Mouse (Mus musculus) urinary bladder, postnatal 36 days (tissue): ENCODE results near the gene Cdhr3.

ENCODE experiments used
- DNase-seq, 2 experiments: peaks; one replicate each; pipeline ENCODE4 v3.0.0; 2022; ENCODE audit warnings: low spot score in 2 of 2, mixed read lengths in 1 of 2

Cdhr3 gene

DNA sequence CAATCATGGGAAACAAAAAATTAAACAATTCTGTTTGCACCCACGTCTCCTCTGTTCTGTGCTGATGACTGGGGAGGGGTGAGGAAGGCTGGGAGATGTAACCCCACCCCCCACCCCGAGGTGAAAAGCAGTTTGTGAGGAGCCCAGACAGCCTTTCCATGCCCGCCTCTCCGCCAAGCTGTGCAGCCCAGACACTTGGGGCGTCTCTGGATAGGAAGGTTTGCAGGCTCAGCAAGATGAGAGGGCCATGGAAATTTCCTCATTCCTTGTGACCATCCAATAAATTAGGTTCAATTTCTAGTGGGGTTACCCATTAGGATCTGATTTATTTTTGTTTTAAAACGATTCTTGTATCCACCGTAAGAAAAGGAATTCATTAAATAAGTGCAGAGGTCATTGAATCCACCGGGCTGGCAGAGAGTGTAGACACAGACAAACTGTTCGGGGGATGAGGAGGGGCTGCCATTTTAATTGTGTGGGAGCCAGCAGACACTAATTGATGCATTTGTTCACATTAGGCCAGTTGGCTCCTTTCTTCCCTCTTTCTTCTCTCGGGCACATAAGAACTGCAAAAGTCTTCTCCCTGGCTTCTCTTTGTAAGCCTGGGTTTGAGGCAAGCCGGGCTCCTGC is 57.5 kb downstream of the Cdhr3 start:
- no peak for DNase-seq

GRCm38 (mm10) chr12:33034343-33035088 is 58.2 kb downstream of the Cdhr3 start:
- DNase-seq, result no peak

- no peak for DNase-seq
Measured at GRCm38 (mm10) chr12:33033221-33033620, 59.5 kb downstream of the Cdhr3 start.

DNA sequence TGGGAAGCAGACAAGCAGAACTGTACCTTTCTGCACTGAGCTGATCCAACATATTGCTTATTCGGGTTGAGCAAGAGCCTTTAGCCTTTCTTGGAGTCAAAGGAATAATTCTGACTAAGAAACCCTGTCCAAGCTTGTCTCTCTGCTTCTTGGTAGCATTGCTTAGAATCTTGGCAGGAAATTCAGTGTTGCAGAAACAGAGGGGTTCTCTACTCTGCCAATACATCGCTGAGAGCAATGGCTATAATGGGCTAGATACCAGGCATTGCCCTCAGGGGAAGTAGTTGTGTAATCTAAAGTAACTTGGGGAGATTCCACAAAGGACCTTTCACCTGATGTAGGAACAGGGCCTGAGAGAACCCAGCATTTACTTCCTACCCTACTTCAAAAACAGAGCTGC is 62.1 kb downstream of the Cdhr3 start:
- no peak for DNase-seq

- DNase-seq, result no peak
Measured at GRCm38 (mm10) chr12:33030066-33030465, 62.6 kb downstream of the Cdhr3 start.

DNA sequence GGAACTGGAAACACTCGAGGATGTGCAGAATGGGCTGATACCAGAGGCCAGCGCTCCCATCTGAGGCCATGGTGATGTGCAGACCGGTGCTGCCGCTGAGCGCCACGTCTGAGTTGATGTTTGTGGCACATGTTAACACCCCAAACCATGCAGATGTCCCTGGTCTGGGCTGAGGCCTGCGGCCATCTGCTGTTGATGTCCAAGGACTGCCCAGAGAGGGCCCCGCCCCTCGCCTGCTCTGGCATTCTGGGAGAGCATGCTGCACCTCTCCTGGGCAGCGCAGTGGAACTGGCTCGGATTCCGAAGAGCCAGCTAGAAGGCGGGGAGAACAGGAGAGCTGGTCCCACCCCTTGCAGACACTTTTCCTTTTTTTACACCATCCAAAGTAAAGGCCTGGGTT is 64.0 kb downstream of the Cdhr3 start:
- no peak for DNase-seq

GRCm38 (mm10) chr12:33028109-33028691 is 64.5 kb downstream of the Cdhr3 start:
- DNase-seq, result no peak

GRCm38 (mm10) chr12:33027093-33027492 is 65.6 kb downstream of the Cdhr3 start:
- DNase-seq, result peak; percentile 64 to 77

DNA sequence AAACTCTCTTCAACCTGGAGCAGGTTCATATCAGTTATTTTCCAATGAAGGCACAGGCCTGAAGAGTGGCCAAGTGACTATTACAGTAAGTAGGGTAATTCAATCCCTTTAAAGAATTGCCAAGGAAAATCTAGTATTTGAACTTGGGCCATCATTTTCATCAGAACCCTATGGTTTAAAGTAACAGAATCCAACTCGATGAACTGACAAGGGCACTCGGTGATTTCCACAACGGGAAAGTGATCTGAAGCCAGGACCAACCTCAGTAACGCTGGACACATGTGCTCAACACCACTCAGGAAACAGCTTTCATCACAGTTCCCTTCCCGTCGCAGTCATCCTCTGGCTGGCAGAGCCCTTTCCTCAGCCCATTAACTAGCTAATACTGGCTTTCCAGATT is 68.2 kb downstream of the Cdhr3 start:
- DNase-seq, result no peak

- no peak for DNase-seq
Measured at GRCm38 (mm10) chr12:33021751-33022150, 70.9 kb downstream of the Cdhr3 start.

DNA sequence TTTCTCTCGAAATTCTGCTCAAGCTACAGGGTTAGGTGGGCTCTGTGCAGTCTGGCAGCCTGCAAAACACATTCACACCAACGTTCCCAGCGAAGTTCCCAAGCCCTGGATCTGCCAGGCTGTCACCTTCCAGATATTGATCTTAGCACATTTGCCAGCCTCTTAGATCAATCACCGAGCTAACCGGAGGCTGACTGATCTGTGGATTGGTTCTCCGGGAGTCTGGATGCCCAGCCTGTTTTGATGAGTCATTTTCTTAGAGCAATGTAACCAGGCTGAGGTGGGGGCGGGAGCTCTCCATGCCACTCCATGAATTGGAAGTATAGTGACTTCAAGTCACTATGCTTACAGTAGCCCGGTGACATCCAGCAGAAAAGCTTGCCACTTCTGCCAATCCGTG is 71.5 kb downstream of the Cdhr3 start:
- DNase-seq, result no peak

GRCm38 (mm10) chr12:33020011-33020410 is 72.7 kb downstream of the Cdhr3 start:
- DNase-seq, result peak; percentile 77 to 87

GRCm38 (mm10) chr12:33018601-33019000 is 74.1 kb downstream of the Cdhr3 start:
- no peak for DNase-seq

GRCm38 (mm10) chr12:33016824-33017705 is 75.6 kb downstream of the Cdhr3 start:
- DNase-seq, result no peak

GRCm38 (mm10) chr12:33015103-33015502 is 77.6 kb downstream of the Cdhr3 start:
- DNase-seq, result no peak

- DNase-seq, result no peak
Measured at GRCm38 (mm10) chr12:33014050-33014796, 78.5 kb downstream of the Cdhr3 start.

GRCm38 (mm10) chr12:33010026-33010425 is 82.6 kb downstream of the Cdhr3 start:
- DNase-seq, result peak in 1 of 2 experiments; percentile 61

DNA sequence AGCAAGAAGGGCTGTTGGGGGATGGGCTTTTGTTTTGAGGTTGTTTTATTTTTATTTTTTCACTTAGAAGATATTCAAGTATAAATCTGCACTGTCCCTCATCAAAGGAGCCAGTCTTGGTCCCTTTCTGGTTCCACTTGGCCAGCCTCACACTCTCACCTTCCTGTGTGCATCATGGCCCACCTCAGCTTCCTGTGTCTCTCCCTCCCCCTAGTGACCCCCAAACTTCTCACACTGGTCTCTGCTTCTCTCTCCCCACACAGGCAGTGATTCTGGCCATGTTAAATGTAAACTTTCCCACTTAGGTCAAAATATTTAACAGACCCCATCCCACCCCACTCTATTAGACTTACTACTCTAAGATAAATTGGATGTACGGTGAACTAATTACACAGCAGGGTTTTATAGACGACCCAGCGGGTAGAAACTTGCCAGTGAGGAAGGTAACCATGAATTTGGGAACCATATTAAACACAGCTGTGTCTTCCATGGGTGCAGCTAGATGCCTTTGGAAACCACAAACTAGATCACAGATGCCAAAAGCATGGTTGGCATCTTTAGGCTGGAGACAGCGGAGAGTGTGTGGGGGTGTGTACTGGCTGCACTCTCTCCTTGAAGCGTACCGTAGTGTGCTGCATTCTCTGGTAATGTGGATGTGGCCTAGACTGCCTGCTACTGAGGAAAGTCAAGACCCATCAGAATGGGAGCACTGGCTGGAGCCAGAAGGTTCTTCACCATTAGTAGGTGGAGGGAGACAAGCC is 83.3 kb downstream of the Cdhr3 start:
- no peak for DNase-seq

GRCm38 (mm10) chr12:33008305-33009110 is 84.2 kb downstream of the Cdhr3 start:
- peak; percentile 81 to 84 for DNase-seq

- DNase-seq, result no peak
Measured at GRCm38 (mm10) chr12:33007176-33007575, 85.5 kb downstream of the Cdhr3 start.
